Mouse (Mus musculus): ENCODE data around the gene Exoc2.

DNA sequence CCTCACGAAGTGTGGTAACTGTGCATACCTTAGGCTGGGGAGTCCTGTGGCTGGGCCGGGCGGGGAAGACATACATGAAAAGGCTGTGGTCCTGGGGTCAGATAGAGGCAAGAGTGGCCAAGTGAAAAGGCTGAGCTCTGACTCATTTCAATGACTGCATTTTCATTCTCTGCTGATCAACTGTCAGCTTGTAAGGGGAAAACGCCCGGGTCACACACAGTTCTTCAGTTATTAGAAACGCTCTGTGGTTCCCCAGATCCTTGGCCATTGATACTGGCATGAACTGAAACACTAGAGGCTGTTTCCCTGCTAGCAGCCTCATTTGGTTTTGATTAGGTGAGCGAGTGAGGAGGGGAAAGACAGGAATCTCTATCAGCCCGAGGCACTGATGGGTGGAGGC lies 191.5 kb downstream of the Exoc2 start:
- TF ChIP-seq CTCF (IDR thresholded peaks at IDR 0.05; ENCODE audit: control insufficient read depth, insufficient read depth, insufficient read length): no peak
- TF ChIP-seq MAX (IDR thresholded peaks at IDR 0.05): no peak
- no peak for TF ChIP-seq MYOG (IDR thresholded peaks at IDR 0.05; ENCODE audit: control insufficient read depth, extremely low read depth, insufficient read length)
- no peak for TF ChIP-seq USF1 (IDR thresholded peaks at IDR 0.05; ENCODE audit: low read depth)
- TF ChIP-seq MYOD1 (IDR thresholded peaks at IDR 0.05; ENCODE audit: control insufficient read depth, insufficient read length, low read depth): no peak

All from C2C12 (cell line).